Comparison of ENCODE assay signal across 8 mouse cellular contexts in the genomic region with DNA sequence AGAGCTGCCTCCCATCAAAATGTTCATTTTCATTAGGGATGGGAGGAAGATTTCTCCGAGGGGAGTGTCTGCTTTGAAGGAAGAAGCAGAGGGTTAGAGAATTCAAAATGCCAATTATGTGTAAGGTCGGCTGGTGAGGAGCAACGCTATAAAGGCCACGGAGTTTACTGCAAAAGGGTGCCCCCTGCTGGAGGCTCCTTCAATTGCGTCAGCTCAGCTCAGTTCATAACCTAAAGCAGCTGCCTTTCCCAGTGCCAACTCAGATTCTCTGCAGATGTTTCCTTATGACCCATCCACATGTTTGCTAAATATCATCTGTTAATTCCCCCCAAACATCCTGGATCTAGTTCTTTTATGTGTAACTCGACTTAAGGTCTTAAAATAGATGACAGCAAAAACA.
DNase-seq lines count a peak whose midpoint lies in the region.

No protein-coding gene starts in this region.

- peak; percentile 43 for DNase-seq in WW6 (ENCODE audit: low read depth, low spot score)
- DNase-seq in cerebellum, postnatal 14 days, result peak; percentile 92
- DNase-seq in frontal cortex, postnatal 36 days (ENCODE audit: low spot score in 2 of 2), result peak; percentile 85 to 87
- peak; percentile 94 for DNase-seq in hindlimb bud, embryonic 11.5 days (ENCODE audit: extremely low spot score, low read depth, low spot score)
- peak; percentile 77 for DNase-seq in left cerebral cortex, adult 11 months (ENCODE audit: low spot score)
- peak; percentile 93 for DNase-seq in mesoderm, embryonic 11.5 days (ENCODE audit: low read depth, low spot score)
- DNase-seq in right cerebral cortex, postnatal 4 days, result peak; percentile 88
- DNase-seq in yolk sac, embryonic 10.5 days (ENCODE audit: low spot score), result peak; percentile 67

Comparison
In these comparisons a context has a peak if more than half of its experiments do, and no peak if none do; other contexts are left out.
1. Peak in every context shown above with its lines: DNase-seq.
2. DNase-seq: peak in every context shown above with its lines; median percentile 94 in hindlimb bud, embryonic 11.5 days; 93 in mesoderm, embryonic 11.5 days; 92 in cerebellum, postnatal 14 days; 88 in right cerebral cortex, postnatal 4 days; 86 in frontal cortex, postnatal 36 days; 77 in left cerebral cortex, adult 11 months; 67 in yolk sac, embryonic 10.5 days; 43 in WW6.